Mouse (Mus musculus) E14TG2a.4 (cell line): ENCODE measurements around the gene Jmjd1c.

Experiments used
- CTCF ChIP-seq: conservative IDR thresholded peaks from 2 replicates; pipeline ENCODE4 v1.5.1; 2014; ENCODE audit warnings: low read length
- NANOG ChIP-seq: IDR thresholded peaks from 2 replicates; pipeline ENCODE4 v1.6.1; 2014; ENCODE audit warnings: borderline replicate concordance, low read length, mixed read lengths
- POU5F1 ChIP-seq: IDR thresholded peaks from 2 replicates; pipeline ENCODE4 v1.6.1; 2014; ENCODE audit warnings: low read length, borderline replicate concordance

DNA sequence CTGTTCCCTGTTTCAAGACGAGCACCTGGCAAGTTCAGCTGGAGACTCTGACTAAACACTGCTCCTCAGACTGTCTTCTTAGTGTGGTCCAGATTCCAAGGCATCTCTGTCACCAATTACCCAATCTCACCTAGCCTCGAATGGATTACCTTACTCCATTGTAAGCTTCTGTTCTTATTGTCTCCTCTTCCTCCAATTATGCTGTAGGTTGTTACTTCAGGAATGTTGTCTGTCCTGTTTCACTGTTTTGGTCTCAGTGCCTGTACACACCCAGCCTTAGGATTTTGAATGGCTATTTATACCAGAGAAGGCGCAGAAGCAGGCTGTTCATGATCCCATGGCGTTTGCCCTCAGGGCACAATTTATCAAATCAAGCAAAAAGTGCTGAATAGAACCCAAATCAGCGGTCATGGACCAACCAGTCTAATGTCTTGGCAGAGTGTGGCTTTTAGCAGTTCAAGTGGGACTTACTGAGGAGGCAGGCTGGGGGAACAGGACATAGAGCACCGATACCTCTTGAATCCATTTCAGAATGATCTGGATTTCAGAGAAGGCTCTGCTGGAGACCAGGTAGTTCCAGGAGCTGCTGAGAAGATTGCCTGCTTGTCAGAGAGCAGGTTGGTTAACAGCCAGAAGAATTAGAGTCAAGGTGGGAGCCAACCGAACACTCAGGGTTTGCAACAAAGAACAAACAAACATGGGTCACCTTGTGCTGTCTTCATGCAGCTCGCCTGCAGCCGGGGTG, 11.3 kb downstream of the Jmjd1c start:
- TF ChIP-seq CTCF (no peak), POU5F1 (no peak), NANOG (0 out of 2 replicates have a peak, but pooled peaks have one; percentile 4)
